Mouse (Mus musculus): ENCODE data around the gene Cacna1i. TPM values are rescaled to one million over a fixed set of nuclear protein-coding genes. Genes with fewer than 3 reads are reported as not detected.

The Cacna1i gene
- polyA plus RNA-seq, 1 experiment from 2014 or later, result 1.0 TPM

GRCm38 (mm10) chr15:80318543-80319255, 31.7 kb downstream of the Cacna1i start:
- no peaks in the 10 kb centered on the region for H3K36me3 ChIP-seq (ENCODE audit: control insufficient read depth, insufficient read depth, low read length)
- no peak overlapping the region for H3K4me3 ChIP-seq (ENCODE audit: low read depth, low read length)
- H3K9me3 ChIP-seq (replicated peaks; ENCODE audit: control insufficient read depth, low read length, poor library complexity, severe bottlenecking), result no peaks in the 10 kb centered on the region
- H3K4me2 ChIP-seq (ENCODE audit: low read length), result no peak overlapping the region
- no peaks in the 10 kb centered on the region for H3K27me3 ChIP-seq (ENCODE audit: control insufficient read depth, insufficient read depth, low read depth, low read length)
- ATAC-seq, result no peak
- 16% methylated on average over 11 of the region's 11 CpGs for WGBS
- H3K4me1 ChIP-seq (ENCODE audit: control insufficient read depth, insufficient read depth, low read length), result peaks cover 31% of the 10 kb centered on the region
- no peak overlapping the region for H3K9ac ChIP-seq (ENCODE audit: low read depth, low read length)
- H3K27ac ChIP-seq (ENCODE audit: low read length), result 0 out of 2 replicates have a peak overlapping the region, but pooled peaks have one; percentile 22

DNA sequence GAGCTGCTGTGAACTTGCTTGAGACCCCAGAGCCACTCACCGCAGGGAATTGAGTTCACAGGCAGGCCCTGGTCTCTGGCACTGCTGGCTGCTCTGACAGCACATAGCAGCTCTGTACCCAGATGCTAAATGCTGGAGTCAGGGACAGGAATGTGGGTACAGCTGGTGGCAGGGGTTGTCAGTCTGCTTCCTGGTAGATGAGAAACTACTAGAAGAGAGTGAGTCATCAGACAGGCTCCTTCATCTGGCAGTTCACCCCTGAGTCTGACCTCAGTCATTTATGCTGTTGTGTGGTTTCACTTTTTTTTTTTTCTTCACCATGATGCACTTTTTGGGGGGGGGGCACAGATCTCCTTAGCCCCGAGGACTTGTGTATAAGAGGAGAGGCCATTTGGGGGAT, 32.3 kb downstream of the Cacna1i start:
- Histone ChIP-seq H3K9me3 (replicated peaks; ENCODE audit: control insufficient read depth, low read length, poor library complexity, severe bottlenecking) (no peaks in the 10 kb centered on the region), H3K27me3 (ENCODE audit: control insufficient read depth, insufficient read depth, low read depth, low read length) (no peaks in the 10 kb centered on the region), H3K4me2 (ENCODE audit: low read length) (no peak overlapping the region), H3K4me3 (ENCODE audit: low read depth, low read length) (no peak overlapping the region), H3K27ac (ENCODE audit: low read length) (no peak overlapping the region), H3K36me3 (ENCODE audit: control insufficient read depth, insufficient read depth, low read length) (no peaks in the 10 kb centered on the region), H3K4me1 (ENCODE audit: control insufficient read depth, insufficient read depth, low read length) (peaks cover 32% of the 10 kb centered on the region), H3K9ac (ENCODE audit: low read depth, low read length) (no peak overlapping the region)
- no peak for ATAC-seq
- 59% methylated on average over 2 of the region's 2 CpGs for WGBS

GRCm38 (mm10) chr15:80319921-80320320, 32.9 kb downstream of the Cacna1i start:
- Histone ChIP-seq H3K27ac (ENCODE audit: low read length) (no peak overlapping the region), H3K4me1 (ENCODE audit: control insufficient read depth, insufficient read depth, low read length) (peaks cover 28% of the 10 kb centered on the region), H3K36me3 (ENCODE audit: control insufficient read depth, insufficient read depth, low read length) (no peaks in the 10 kb centered on the region), H3K27me3 (ENCODE audit: control insufficient read depth, insufficient read depth, low read depth, low read length) (no peaks in the 10 kb centered on the region), H3K9ac (ENCODE audit: low read depth, low read length) (no peak overlapping the region), H3K9me3 (replicated peaks; ENCODE audit: control insufficient read depth, low read length, poor library complexity, severe bottlenecking) (no peaks in the 10 kb centered on the region), H3K4me2 (ENCODE audit: low read length) (no peak overlapping the region), H3K4me3 (ENCODE audit: low read depth, low read length) (no peak overlapping the region)
- 87% methylated on average over 6 of the region's 6 CpGs for WGBS
- no peak for ATAC-seq

DNA sequence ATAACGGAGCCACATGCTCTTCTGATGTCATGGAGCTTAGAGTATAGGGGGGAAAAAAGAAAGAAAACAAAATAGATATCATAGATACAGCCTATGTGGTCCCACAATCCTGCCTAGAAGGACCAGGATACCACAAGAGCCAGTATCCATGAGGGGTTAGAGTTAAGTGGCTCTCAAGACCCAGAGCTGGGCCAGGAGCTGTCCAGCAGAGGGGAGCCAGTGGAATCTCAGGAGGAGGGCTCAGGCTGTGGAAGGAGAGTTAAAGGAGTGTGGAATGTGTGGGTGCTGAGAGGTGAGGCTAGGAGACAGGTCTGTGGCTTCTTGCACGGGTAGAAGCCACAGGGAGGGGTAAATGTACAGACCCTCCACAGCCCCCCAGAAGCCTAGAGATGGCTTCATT, 38.2 kb downstream of the Cacna1i start:
- no peak overlapping the region for H3K4me3 ChIP-seq (ENCODE audit: low read depth, low read length)
- no peaks in the 10 kb centered on the region for H3K36me3 ChIP-seq (ENCODE audit: control insufficient read depth, insufficient read depth, low read length)
- H3K27me3 ChIP-seq (ENCODE audit: control insufficient read depth, insufficient read depth, low read depth, low read length), result no peaks in the 10 kb centered on the region
- H3K27ac ChIP-seq (ENCODE audit: low read length), result no peak overlapping the region
- H3K9ac ChIP-seq (ENCODE audit: low read depth, low read length), result no peak overlapping the region
- no peak for ATAC-seq
- WGBS, result 90% methylated on average over 2 of the region's 2 CpGs
- no peak overlapping the region for H3K4me2 ChIP-seq (ENCODE audit: low read length)
- H3K9me3 ChIP-seq (replicated peaks; ENCODE audit: control insufficient read depth, low read length, poor library complexity, severe bottlenecking), result no peaks in the 10 kb centered on the region
- H3K4me1 ChIP-seq (ENCODE audit: control insufficient read depth, insufficient read depth, low read length), result peaks cover 8% of the 10 kb centered on the region; the same call in 1 of the 2 replicates

GRCm38 (mm10) chr15:80325756-80326155, 38.7 kb downstream of the Cacna1i start:
- no peaks in the 10 kb centered on the region for H3K36me3 ChIP-seq (ENCODE audit: control insufficient read depth, insufficient read depth, low read length)
- H3K4me3 ChIP-seq (ENCODE audit: low read depth, low read length), result no peak overlapping the region
- H3K9me3 ChIP-seq (replicated peaks; ENCODE audit: control insufficient read depth, low read length, poor library complexity, severe bottlenecking), result no peaks in the 10 kb centered on the region
- 75% methylated on average over 9 of the region's 9 CpGs for WGBS
- no peak overlapping the region for H3K27ac ChIP-seq (ENCODE audit: low read length)
- H3K27me3 ChIP-seq (ENCODE audit: control insufficient read depth, insufficient read depth, low read depth, low read length), result no peaks in the 10 kb centered on the region
- peaks cover 8% of the 10 kb centered on the region; the same call in 1 of the 2 replicates for H3K4me1 ChIP-seq (ENCODE audit: control insufficient read depth, insufficient read depth, low read length)
- no peak overlapping the region for H3K4me2 ChIP-seq (ENCODE audit: low read length)
- no peak overlapping the region for H3K9ac ChIP-seq (ENCODE audit: low read depth, low read length)
- no peak for ATAC-seq

- Histone ChIP-seq H3K4me2 (ENCODE audit: low read length) (no peak overlapping the region), H3K9me3 (replicated peaks; ENCODE audit: control insufficient read depth, low read length, poor library complexity, severe bottlenecking) (no peaks in the 10 kb centered on the region), H3K27me3 (ENCODE audit: control insufficient read depth, insufficient read depth, low read depth, low read length) (no peaks in the 10 kb centered on the region), H3K9ac (ENCODE audit: low read depth, low read length) (no peak overlapping the region), H3K27ac (ENCODE audit: low read length) (no peak overlapping the region), H3K36me3 (ENCODE audit: control insufficient read depth, insufficient read depth, low read length) (no peaks in the 10 kb centered on the region), H3K4me3 (ENCODE audit: low read depth, low read length) (no peak overlapping the region), H3K4me1 (ENCODE audit: control insufficient read depth, insufficient read depth, low read length) (peaks cover 8% of the 10 kb centered on the region; the same call in 1 of the 2 replicates)
- no peak for ATAC-seq
- WGBS, result 90% methylated on average over 4 of the region's 4 CpGs
Measured at GRCm38 (mm10) chr15:80326947-80327346, 39.9 kb downstream of the Cacna1i start.

- no peak for ATAC-seq
- H3K9ac ChIP-seq (ENCODE audit: low read depth, low read length), result no peak overlapping the region
- peaks cover 4% of the 10 kb centered on the region; the same call in 1 of the 2 replicates for H3K4me1 ChIP-seq (ENCODE audit: control insufficient read depth, insufficient read depth, low read length)
- no peak overlapping the region for H3K27ac ChIP-seq (ENCODE audit: low read length)
- H3K36me3 ChIP-seq (ENCODE audit: control insufficient read depth, insufficient read depth, low read length), result no peaks in the 10 kb centered on the region
- no peaks in the 10 kb centered on the region for H3K9me3 ChIP-seq (replicated peaks; ENCODE audit: control insufficient read depth, low read length, poor library complexity, severe bottlenecking)
- H3K4me2 ChIP-seq (ENCODE audit: low read length), result no peak overlapping the region
- H3K4me3 ChIP-seq (ENCODE audit: low read depth, low read length), result no peak overlapping the region
- WGBS, result 79% methylated on average over 13 of the region's 13 CpGs
- H3K27me3 ChIP-seq (ENCODE audit: control insufficient read depth, insufficient read depth, low read depth, low read length), result no peaks in the 10 kb centered on the region
Measured at GRCm38 (mm10) chr15:80327743-80328540, 40.9 kb downstream of the Cacna1i start.

GRCm38 (mm10) chr15:80330276-80330675, 43.2 kb downstream of the Cacna1i start:
- ATAC-seq, result no peak

GRCm38 (mm10) chr15:80334766-80335165, 47.7 kb downstream of the Cacna1i start:
- Histone ChIP-seq H3K27ac (ENCODE audit: low read length) (no peak overlapping the region), H3K9ac (ENCODE audit: low read depth, low read length) (no peak overlapping the region), H3K4me3 (ENCODE audit: low read depth, low read length) (no peak overlapping the region), H3K4me1 (ENCODE audit: control insufficient read depth, insufficient read depth, low read length) (no peaks in the 10 kb centered on the region), H3K4me2 (ENCODE audit: low read length) (no peak overlapping the region), H3K9me3 (replicated peaks; ENCODE audit: control insufficient read depth, low read length, poor library complexity, severe bottlenecking) (no peaks in the 10 kb centered on the region), H3K36me3 (ENCODE audit: control insufficient read depth, insufficient read depth, low read length) (no peaks in the 10 kb centered on the region), H3K27me3 (ENCODE audit: control insufficient read depth, insufficient read depth, low read depth, low read length) (no peaks in the 10 kb centered on the region)
- ATAC-seq, result no peak
- WGBS, result 91% methylated on average over 9 of the region's 10 CpGs

More at GRCm38 (mm10) chr15:80330276-80330675, 43.2 kb downstream of the Cacna1i start:
- WGBS, result 70% methylated on average over 3 of the region's 3 CpGs
- Histone ChIP-seq H3K36me3 (ENCODE audit: control insufficient read depth, insufficient read depth, low read length) (no peaks in the 10 kb centered on the region), H3K9me3 (replicated peaks; ENCODE audit: control insufficient read depth, low read length, poor library complexity, severe bottlenecking) (no peaks in the 10 kb centered on the region), H3K4me1 (ENCODE audit: control insufficient read depth, insufficient read depth, low read length) (no peaks in the 10 kb centered on the region), H3K27ac (ENCODE audit: low read length) (no peak overlapping the region), H3K4me2 (ENCODE audit: low read length) (no peak overlapping the region), H3K9ac (ENCODE audit: low read depth, low read length) (no peak overlapping the region), H3K4me3 (ENCODE audit: low read depth, low read length) (no peak overlapping the region), H3K27me3 (ENCODE audit: control insufficient read depth, insufficient read depth, low read depth, low read length) (no peaks in the 10 kb centered on the region)

Measured in midbrain, embryonic 16.5 days (tissue).